Mouse (Mus musculus): ENCODE data around the gene Cfb. TPM values are rescaled to one million over a fixed set of nuclear protein-coding genes. Genes with fewer than 3 reads are reported as not detected.

Cfb gene
- polyA plus RNA-seq, 1 experiment from 2014 or later: 1.4 TPM

Small RNAs within 50 kb of the gene (microRNA-seq; reads per million reads assigned to microRNA genes)
- gene Mir6970 (0.70 reads per million), gene Mir6971 (1.9 reads per million), gene Mir6972 (not detected)

Other genes with a start within 250 kb of the Cfb start
- 3.0 and 3.4 TPM in 2 replicates for gene Egfl8, start 246.5 kb downstream of the Cfb start, polyA plus RNA-seq (2016; fragmentation: Nextera tagmentation; extraction: Ambion mirVana)
- gene Ppt2, start 234.0 kb downstream of the Cfb start, polyA plus RNA-seq (2016; fragmentation: Nextera tagmentation; extraction: Ambion mirVana): 15.9 and 17.6 TPM in 2 replicates
- 0.20 and 0.28 TPM in 2 replicates for gene Prrt1, start 233.0 kb downstream of the Cfb start, polyA plus RNA-seq (2016; fragmentation: Nextera tagmentation; extraction: Ambion mirVana)
- gene Fkbpl, start 217.8 kb downstream of the Cfb start, polyA plus RNA-seq (2016; fragmentation: Nextera tagmentation; extraction: Ambion mirVana): 14.0 and 19.5 TPM in 2 replicates
- 94.8 and 103 TPM in 2 replicates for gene Atf6b, start 215.4 kb downstream of the Cfb start, polyA plus RNA-seq (2016; fragmentation: Nextera tagmentation; extraction: Ambion mirVana)
- gene Tnxb, start 192.0 kb downstream of the Cfb start, polyA plus RNA-seq (2016; fragmentation: Nextera tagmentation; extraction: Ambion mirVana): not detected in 2 replicates
- gene C4b, start 118.6 kb downstream of the Cfb start, polyA plus RNA-seq (2016; fragmentation: Nextera tagmentation; extraction: Ambion mirVana): not detected in 2 replicates
- not detected in 2 replicates for gene Cyp21a1, start 58.0 kb downstream of the Cfb start, polyA plus RNA-seq (2016; fragmentation: Nextera tagmentation; extraction: Ambion mirVana)
- 24.9 and 26.2 TPM in 2 replicates for gene Stk19, start 25.6 kb downstream of the Cfb start, polyA plus RNA-seq (2016; fragmentation: Nextera tagmentation; extraction: Ambion mirVana)
- gene Dxo, start 25.5 kb downstream of the Cfb start, polyA plus RNA-seq (2016; fragmentation: Nextera tagmentation; extraction: Ambion mirVana): 70.8 and 81.7 TPM in 2 replicates
- 58.3 and 65.7 TPM in 2 replicates for gene Skiv2l, start 12.3 kb downstream of the Cfb start, polyA plus RNA-seq (2016; fragmentation: Nextera tagmentation; extraction: Ambion mirVana)
- 125 and 134 TPM in 2 replicates for gene Nelfe, start 12.1 kb downstream of the Cfb start, polyA plus RNA-seq (2016; fragmentation: Nextera tagmentation; extraction: Ambion mirVana)
- 9.3 and 10.8 TPM in 2 replicates for gene Zbtb12, start 17.0 kb upstream of the Cfb start, polyA plus RNA-seq (2016; fragmentation: Nextera tagmentation; extraction: Ambion mirVana)
- 0.18 TPM in 1 of 2 replicates, not detected in the other for gene Gm20547, start 19.5 kb upstream of the Cfb start, polyA plus RNA-seq (2016; fragmentation: Nextera tagmentation; extraction: Ambion mirVana)
- gene C2, start 35.7 kb upstream of the Cfb start, polyA plus RNA-seq (2016; fragmentation: Nextera tagmentation; extraction: Ambion mirVana): 0.84 and 1.1 TPM in 2 replicates
- gene Ehmt2, start 36.0 kb upstream of the Cfb start, polyA plus RNA-seq (2016; fragmentation: Nextera tagmentation; extraction: Ambion mirVana): 114 TPM in 2 replicates
- not detected in 2 replicates for gene Slc44a4, start 51.9 kb upstream of the Cfb start, polyA plus RNA-seq (2016; fragmentation: Nextera tagmentation; extraction: Ambion mirVana)
- 16.2 and 18.9 TPM in 2 replicates for gene Neu1, start 68.7 kb upstream of the Cfb start, polyA plus RNA-seq (2016; fragmentation: Nextera tagmentation; extraction: Ambion mirVana)
- 0.19 TPM in 1 of 2 replicates, not detected in the other for gene Hspa1b, start 96.7 kb upstream of the Cfb start, polyA plus RNA-seq (2016; fragmentation: Nextera tagmentation; extraction: Ambion mirVana)
- gene Gm20481, start 107.4 kb upstream of the Cfb start, polyA plus RNA-seq (2016; fragmentation: Nextera tagmentation; extraction: Ambion mirVana): not detected in 2 replicates
- gene Hspa1a, start 109.6 kb upstream of the Cfb start, polyA plus RNA-seq (2016; fragmentation: Nextera tagmentation; extraction: Ambion mirVana): 1.9 and 2.0 TPM in 2 replicates
- 1.0 and 1.1 TPM in 2 replicates for gene Hspa1l, start 110.2 kb upstream of the Cfb start, polyA plus RNA-seq (2016; fragmentation: Nextera tagmentation; extraction: Ambion mirVana)
- 222 and 234 TPM in 2 replicates for gene Lsm2, start 119.3 kb upstream of the Cfb start, polyA plus RNA-seq (2016; fragmentation: Nextera tagmentation; extraction: Ambion mirVana)
- gene Vars, start 138.5 kb upstream of the Cfb start, polyA plus RNA-seq (2016; fragmentation: Nextera tagmentation; extraction: Ambion mirVana): 169 and 171 TPM in 2 replicates
- gene Vwa7, start 154.1 kb upstream of the Cfb start, polyA plus RNA-seq (2016; fragmentation: Nextera tagmentation; extraction: Ambion mirVana): 0.10 and 0.13 TPM in 2 replicates
- gene Sapcd1, start 165.5 kb upstream of the Cfb start, polyA plus RNA-seq (2016; fragmentation: Nextera tagmentation; extraction: Ambion mirVana): 3.2 and 3.3 TPM in 2 replicates
- 2.9 and 3.4 TPM in 2 replicates for gene Msh5, start 184.2 kb upstream of the Cfb start, polyA plus RNA-seq (2016; fragmentation: Nextera tagmentation; extraction: Ambion mirVana)
- gene Clic1, start 187.4 kb upstream of the Cfb start, polyA plus RNA-seq (2016; fragmentation: Nextera tagmentation; extraction: Ambion mirVana): 194 and 195 TPM in 2 replicates
- 489 and 492 TPM in 2 replicates for gene Ddah2, start 196.5 kb upstream of the Cfb start, polyA plus RNA-seq (2016; fragmentation: Nextera tagmentation; extraction: Ambion mirVana)
- gene Ly6g6c, start 202.9 kb upstream of the Cfb start, polyA plus RNA-seq (2016; fragmentation: Nextera tagmentation; extraction: Ambion mirVana): not detected in 2 replicates
- 0.68 and 0.76 TPM in 2 replicates for gene Mpig6b, start 203.7 kb upstream of the Cfb start, polyA plus RNA-seq (2016; fragmentation: Nextera tagmentation; extraction: Ambion mirVana)
- gene Ly6g6e, start 214.4 kb upstream of the Cfb start, polyA plus RNA-seq (2016; fragmentation: Nextera tagmentation; extraction: Ambion mirVana): 1.3 and 2.5 TPM in 2 replicates
- 0.68 and 1.0 TPM in 2 replicates for gene Ly6g6d, start 215.5 kb upstream of the Cfb start, polyA plus RNA-seq (2016; fragmentation: Nextera tagmentation; extraction: Ambion mirVana)
- gene Ly6g6f, start 223.1 kb upstream of the Cfb start, polyA plus RNA-seq (2016; fragmentation: Nextera tagmentation; extraction: Ambion mirVana): 0.44 and 0.66 TPM in 2 replicates
- 74.5 and 75.3 TPM in 2 replicates for gene Abhd16a, start 226.7 kb upstream of the Cfb start, polyA plus RNA-seq (2016; fragmentation: Nextera tagmentation; extraction: Ambion mirVana)
- gene Ly6g5c, start 245.8 kb upstream of the Cfb start, polyA plus RNA-seq (2016; fragmentation: Nextera tagmentation; extraction: Ambion mirVana): not detected in 2 replicates